Mouse (Mus musculus) C2C12 (cell line): ENCODE data around the gene Trrap. TPM values are rescaled to one million over a fixed set of nuclear protein-coding genes. Genes with fewer than 3 reads are reported as not detected.

ENCODE experiments used
- H3K27me3 ChIP-seq: one replicate; pipeline ENCODE4 v1.6.1; 2011; ENCODE audit not compliant: control insufficient read depth, insufficient read depth, insufficient read length
- H3K36me3 ChIP-seq: one replicate; pipeline ENCODE4 v1.6.1; 2011; ENCODE audit not compliant: control insufficient read depth, insufficient read depth
- H3K4me3 ChIP-seq: one replicate; pipeline ENCODE4 v1.5.1; 2011; ENCODE audit warnings: mild to moderate bottlenecking, control low read depth; ENCODE audit not compliant: poor library complexity, insufficient read depth, severe bottlenecking
- H3K79me2 ChIP-seq: one replicate; pipeline ENCODE4 v1.6.1; 2011; ENCODE audit not compliant: control insufficient read depth, insufficient read depth
- H3K79me3 ChIP-seq: one replicate; pipeline ENCODE4 v1.6.1; 2011; ENCODE audit warnings: low read depth, control low read depth
- H3ac ChIP-seq: one replicate; pipeline ENCODE3; 2011; ENCODE audit warnings: low read depth; ENCODE audit not compliant: control insufficient read depth, insufficient read length
- CEBPB ChIP-seq: IDR thresholded peaks from one replicate; pipeline ENCODE4 v1.6.1; 2011; ENCODE audit warnings: low read depth, mild to moderate bottlenecking, control low read depth, moderate library complexity
- CTCF ChIP-seq: IDR thresholded peaks from one replicate; pipeline ENCODE4 v1.5.1; 2011; ENCODE audit not compliant: control insufficient read depth, insufficient read depth, insufficient read length
- FOSL1 ChIP-seq: IDR thresholded peaks from one replicate; pipeline ENCODE4 v1.8.0; 2011; ENCODE audit warnings: mild to moderate bottlenecking, low read length; ENCODE audit not compliant: poor library complexity, insufficient read depth, severe bottlenecking
- MAX ChIP-seq: IDR thresholded peaks from one replicate; pipeline ENCODE4 v1.6.1; 2011; ENCODE audit warnings: mild to moderate bottlenecking, control low read depth
- MYOD1 ChIP-seq: IDR thresholded peaks from one replicate; pipeline ENCODE4 v1.6.1; 2011; ENCODE audit warnings: low read depth; ENCODE audit not compliant: control insufficient read depth, insufficient read length
- MYOG ChIP-seq: IDR thresholded peaks from one replicate; pipeline ENCODE4 v1.6.1; 2011; ENCODE audit not compliant: control insufficient read depth, insufficient read length; ENCODE audit errors: extremely low read depth
- USF1 ChIP-seq: IDR thresholded peaks from one replicate; pipeline ENCODE4 v1.6.1; 2011; ENCODE audit warnings: low read depth, mild to moderate bottlenecking, control low read depth, moderate library complexity
- polyA plus RNA-seq: library from polyadenylated mRNA; unstranded; fragments of >200 nt; fragmentation: generic; extraction: Trizol; gene quantifications from one replicate; pipeline ENCODE4 v1.2.1, GENCODE M21; 2012; ENCODE audit warnings: missing spikeins

Gene Trrap
- polyA plus RNA-seq, 1 experiment = 42.0 TPM

GRCm38 (mm10) chr5:144728237-144728636 lies 39.3 kb upstream of the Trrap start:
- Histone ChIP-seq H3K79me2 (no peaks in the 10 kb centered on the region), H3K36me3 (no peaks in the 10 kb centered on the region), H3K27me3 (peaks cover 17% of the 10 kb centered on the region), H3ac (no peak overlapping the region), H3K4me3 (no peak overlapping the region), H3K79me3 (no peaks in the 10 kb centered on the region)
- TF ChIP-seq MYOD1 (no peak), CTCF (no peak), MYOG (no peak), USF1 (no peak), MAX (no peak), FOSL1 (no peak), CEBPB (no peak)

DNA sequence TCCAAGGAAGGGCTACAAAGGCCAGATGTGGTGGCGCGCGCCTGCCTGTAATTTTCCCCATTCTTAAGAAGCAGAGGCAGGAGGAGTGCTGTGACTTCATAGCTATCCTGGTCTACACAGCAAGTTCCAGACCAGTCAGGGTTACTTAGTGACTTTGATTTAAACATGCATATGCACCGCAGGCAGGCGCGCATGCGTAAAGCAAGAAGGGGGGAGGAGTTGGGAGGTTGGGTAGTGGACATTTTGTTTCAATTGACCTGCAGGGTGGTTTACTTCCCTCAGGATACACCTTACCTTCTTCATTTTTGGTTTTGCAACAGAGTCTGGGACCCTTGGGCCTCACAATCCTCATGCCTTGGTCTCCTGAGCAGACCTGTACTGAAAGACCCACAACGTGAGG lies 38.3 kb upstream of the Trrap start:
- Histone ChIP-seq H3K79me2 (no peaks in the 10 kb centered on the region), H3K79me3 (no peaks in the 10 kb centered on the region), H3K27me3 (peaks cover 19% of the 10 kb centered on the region), H3K36me3 (no peaks in the 10 kb centered on the region), H3ac (no peak overlapping the region), H3K4me3 (no peak overlapping the region)
- TF ChIP-seq MAX = no peak
- TF ChIP-seq FOSL1 = no peak
- no peak for TF ChIP-seq CEBPB
- no peak for TF ChIP-seq MYOD1
- TF ChIP-seq MYOG = no peak
- no peak for TF ChIP-seq CTCF
- no peak for TF ChIP-seq USF1

GRCm38 (mm10) chr5:144733953-144734352 lies 33.6 kb upstream of the Trrap start:
- H3K79me2 ChIP-seq = no peaks in the 10 kb centered on the region
- H3ac ChIP-seq = no peak overlapping the region
- no peak for TF ChIP-seq MYOD1
- TF ChIP-seq FOSL1 = no peak
- peak; percentile 22 for TF ChIP-seq CTCF
- TF ChIP-seq USF1 = no peak
- TF ChIP-seq MYOG = no peak
- no peak for TF ChIP-seq MAX
- TF ChIP-seq CEBPB = no peak
- H3K79me3 ChIP-seq = no peaks in the 10 kb centered on the region
- H3K4me3 ChIP-seq = no peak overlapping the region
- no peaks in the 10 kb centered on the region for H3K36me3 ChIP-seq
- peaks cover 8% of the 10 kb centered on the region for H3K27me3 ChIP-seq

DNA sequence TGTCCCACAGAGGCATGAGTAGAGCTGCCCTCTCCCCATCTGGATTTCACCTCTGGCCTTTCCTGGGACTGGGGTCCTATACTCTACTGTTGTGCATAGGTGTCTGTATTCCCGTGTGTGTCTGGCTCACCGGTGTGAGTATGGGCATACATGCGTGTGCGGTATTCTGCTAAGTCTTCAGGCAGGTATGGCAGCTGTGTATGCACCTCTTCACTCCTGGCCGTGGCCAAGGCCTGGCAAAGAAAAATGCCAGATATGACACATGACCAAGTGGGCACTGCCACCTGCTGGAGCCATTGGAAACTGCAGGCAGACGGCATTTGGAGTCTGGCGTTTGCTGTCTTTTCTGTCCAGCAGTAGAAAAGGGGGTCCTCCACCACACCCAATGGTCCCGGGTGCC lies 32.6 kb upstream of the Trrap start:
- Histone ChIP-seq H3ac (no peak overlapping the region), H3K36me3 (no peaks in the 10 kb centered on the region), H3K27me3 (peaks cover 3% of the 10 kb centered on the region), H3K79me2 (no peaks in the 10 kb centered on the region), H3K79me3 (no peaks in the 10 kb centered on the region), H3K4me3 (no peak overlapping the region)
- peak; percentile 33 for TF ChIP-seq USF1
- peak; percentile 84 for TF ChIP-seq CTCF
- no peak for TF ChIP-seq FOSL1
- no peak for TF ChIP-seq CEBPB

DNA sequence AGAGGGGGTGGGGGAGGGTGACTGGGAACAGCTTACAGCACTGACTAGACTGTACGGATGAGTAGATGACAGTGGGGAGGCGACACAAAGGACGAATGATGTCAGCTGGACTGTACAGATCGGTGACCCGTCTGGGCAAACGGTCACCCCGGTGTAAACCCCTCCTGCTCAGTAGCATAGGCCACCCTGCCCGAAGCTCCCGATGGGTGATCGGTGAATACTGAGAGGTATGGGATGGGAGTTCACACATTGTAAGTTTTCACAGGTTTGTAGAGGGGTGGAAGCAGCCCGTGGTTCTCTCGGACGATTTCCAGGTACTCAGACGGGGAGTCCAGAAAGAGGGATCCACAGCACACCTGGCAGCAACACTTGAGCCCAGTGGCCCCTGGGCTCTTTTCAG lies 30.4 kb upstream of the Trrap start:
- Histone ChIP-seq H3K36me3 (no peaks in the 10 kb centered on the region), H3ac (no peak overlapping the region), H3K79me3 (no peaks in the 10 kb centered on the region), H3K27me3 (peaks cover 3% of the 10 kb centered on the region), H3K4me3 (no peak overlapping the region), H3K79me2 (no peaks in the 10 kb centered on the region)
- TF ChIP-seq FOSL1 (no peak), USF1 (no peak), MYOG (no peak), MAX (no peak), CTCF (no peak), MYOD1 (no peak), CEBPB (no peak)

GRCm38 (mm10) chr5:144752432-144752831 lies 15.1 kb upstream of the Trrap start:
- TF ChIP-seq MYOD1 (no peak), MYOG (no peak), USF1 (no peak), FOSL1 (no peak), CEBPB (no peak), MAX (no peak), CTCF (no peak)
- H3K4me3 ChIP-seq = no peak overlapping the region
- H3K27me3 ChIP-seq = peaks cover 18% of the 10 kb centered on the region
- H3K79me2 ChIP-seq = no peaks in the 10 kb centered on the region
- H3K79me3 ChIP-seq = no peaks in the 10 kb centered on the region
- H3K36me3 ChIP-seq = no peaks in the 10 kb centered on the region
- H3ac ChIP-seq = no peak overlapping the region
